Mouse (Mus musculus): ENCODE measurements at regions not wholly inside any gene's neighbourhood (a gene's known extent, or its start where the extent isn't known, plus 50 kb on each side); places are given as distances from the start of the nearest gene placed in this dataset.

- TF ChIP-seq POLR2A (IDR thresholded peaks at IDR 0.05; ENCODE audit: low read depth, low read length) (no peak), CTCF (IDR thresholded peaks at IDR 0.05; ENCODE audit: extremely low read depth, insufficient read depth, insufficient read length, insufficient replicate concordance) (no peak)
These were observed 124.5 kb downstream of the Gm19410 start for GRCm38 (mm10) chr8:35890083-35890482.

All from spleen, adult 2 months (tissue).